Mouse (Mus musculus): ENCODE data around the gene Gm28308.

DNA sequence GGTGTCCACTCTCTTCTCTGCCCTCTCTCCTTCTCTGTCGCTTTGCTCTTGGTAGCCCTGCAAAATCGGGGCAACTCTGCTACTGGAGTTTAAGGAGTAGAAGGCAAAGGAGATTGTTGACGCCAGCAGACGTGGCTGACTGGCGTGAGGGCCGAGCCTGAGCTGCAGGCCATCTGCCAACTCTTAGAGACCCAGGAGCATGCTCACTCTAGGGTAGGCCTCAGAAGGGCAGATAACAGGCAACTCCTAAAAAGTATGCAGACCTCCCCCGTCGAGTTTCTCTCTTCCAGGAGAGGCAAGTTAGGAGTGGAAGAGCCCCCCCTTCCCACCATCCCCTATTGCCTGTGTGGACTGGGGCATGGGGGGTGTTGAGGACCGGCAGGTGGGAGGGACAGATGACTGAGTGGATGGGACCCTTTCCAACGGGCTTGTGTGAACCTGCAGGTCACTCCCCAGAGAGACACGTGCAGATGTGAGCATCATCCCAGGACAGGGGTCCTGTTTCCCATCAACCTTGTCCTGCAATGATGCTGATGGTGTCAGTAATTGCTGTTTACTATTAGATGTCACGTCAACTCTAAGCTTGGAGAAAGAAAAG is 53.9 kb downstream of the Gm28308 start:
- TF ChIP-seq POLR2A (IDR thresholded peaks at IDR 0.05; ENCODE audit: borderline replicate concordance, insufficient read depth, low read length) (no peak), CTCF (IDR thresholded peaks at IDR 0.05; ENCODE audit: borderline replicate concordance, insufficient read depth, low read depth, low read length) (no peak)

All from cerebellum, adult 2 months (tissue).